Mouse (Mus musculus) T-helper 17 cell (primary cell): Measurements from ENCODE around the gene Atl2.

Experiments used
- in situ Hi-C, 2 experiments: fragments of 300-600 bp; cut with MboI, MseI; formaldehyde crosslinking; loops; 1 replicate in 1 of 2; 2 replicates in 1 of 2; pipeline ENCODE4 v1.15.1; 2025; ENCODE audit warnings: high pct_unique_total_duplicates in 2 of 2

Atl2 gene

GRCm38 (mm10) chr17:79825241-79826030, 70.5 kb downstream of the Atl2 start:
- in situ Hi-C loops = no loop called here

- in situ Hi-C loops = no loop called here
Measured at GRCm38 (mm10) chr17:79824406-79824805, 71.5 kb downstream of the Atl2 start.

GRCm38 (mm10) chr17:79818884-79819283, 77.0 kb downstream of the Atl2 start:
- in situ Hi-C loops = no loop called here

GRCm38 (mm10) chr17:79817995-79818394, 77.9 kb downstream of the Atl2 start:
- in situ Hi-C loops = no loop called here

- in situ Hi-C loops = no loop called here
Measured at GRCm38 (mm10) chr17:79817551-79817950, 78.4 kb downstream of the Atl2 start.

- in situ Hi-C loops = no loop called here
Measured at GRCm38 (mm10) chr17:79816896-79817295, 79.0 kb downstream of the Atl2 start.

GRCm38 (mm10) chr17:79810421-79810820, 85.5 kb downstream of the Atl2 start:
- in situ Hi-C loops = no loop called here

- in situ Hi-C loops = no loop called here
Measured at GRCm38 (mm10) chr17:79809491-79810316, 86.2 kb downstream of the Atl2 start.

- in situ Hi-C loops = no loop called here
Measured at GRCm38 (mm10) chr17:79807237-79807930, 88.5 kb downstream of the Atl2 start.

GRCm38 (mm10) chr17:79804747-79805146, 91.2 kb downstream of the Atl2 start:
- in situ Hi-C loops = no loop called here

- in situ Hi-C loops = no loop called here
Measured at GRCm38 (mm10) chr17:79802056-79802455, 93.9 kb downstream of the Atl2 start.

GRCm38 (mm10) chr17:79798831-79799230, 97.1 kb downstream of the Atl2 start:
- in situ Hi-C loops = no loop called here
